Mouse (Mus musculus): ENCODE measurements at regions not wholly inside any gene's neighbourhood (a gene's known extent, or its start where the extent isn't known, plus 50 kb on each side); places are given as distances from the start of the nearest gene placed in this dataset.

- Histone ChIP-seq H3K27me3 (ENCODE audit: control insufficient read depth in 1 of 2, insufficient read depth in 2 of 2, low read length in 2 of 2) (no peaks in the 10 kb centered on the region), H3K27ac (ENCODE audit: control insufficient read depth, low read depth, low read length) (no peak overlapping the region), H3K9ac (ENCODE audit: control insufficient read depth, low read depth, low read length, poor library complexity, severe bottlenecking) (no peak overlapping the region), H3K4me1 (ENCODE audit: control insufficient read depth in 1 of 2, insufficient read depth in 2 of 2, low read length in 2 of 2) (no peaks in the 10 kb centered on the region), H3K4me3 (ENCODE audit: control insufficient read depth in 1 of 2, insufficient read depth in 1 of 2, low read depth in 2 of 2, low read length in 2 of 2) (no peak overlapping the region), H3K36me3 (ENCODE audit: control insufficient read depth in 1 of 2, insufficient read depth in 2 of 2, low read length in 2 of 2) (no peaks in the 10 kb centered on the region), H3K79me2 (ENCODE audit: control insufficient read depth, insufficient read depth, low read length, poor library complexity) (no peaks in the 10 kb centered on the region), H3K9me3 (replicated peaks; ENCODE audit: insufficient read depth, low read length) (no peaks in the 10 kb centered on the region)
- DNase-seq (ENCODE audit: low read depth, low spot score): no peak
- TF ChIP-seq NELFE (IDR thresholded peaks at IDR 0.05; ENCODE audit: low read depth, low read length) (no peak), ELF1 (IDR thresholded peaks at IDR 0.05; ENCODE audit: low read depth, low read length) (no peak), ZKSCAN1 (IDR thresholded peaks at IDR 0.05; ENCODE audit: low read depth, low read length) (no peak), ZNF384 (IDR thresholded peaks at IDR 0.05; ENCODE audit: low read depth, low read length) (no peak), MYB (IDR thresholded peaks at IDR 0.05; ENCODE audit: low read depth, low read length) (no peak), E2F4 (IDR thresholded peaks at IDR 0.05; ENCODE audit: borderline replicate concordance, low read depth, low read length) (no peak), MXI1 (IDR thresholded peaks at IDR 0.05; ENCODE audit: low read depth, low read length) (no peak), MAZ (IDR thresholded peaks at IDR 0.05; ENCODE audit: low read depth, low read length) (no peak), ZC3H11A (IDR thresholded peaks at IDR 0.05; ENCODE audit: low read depth, low read length) (no peak), TCF12 (IDR thresholded peaks at IDR 0.05; ENCODE audit: low read depth, low read length) (no peak), RAD21 (IDR thresholded peaks at IDR 0.05; ENCODE audit: low read depth, low read length) (no peak), MAFK (IDR thresholded peaks at IDR 0.05; ENCODE audit: borderline replicate concordance, low read depth, low read length) (no peak), UBTF (IDR thresholded peaks at IDR 0.05; ENCODE audit: borderline replicate concordance, insufficient read depth, low read depth, low read length) (no peak), MAX (IDR thresholded peaks at IDR 0.05; ENCODE audit: low read length) (no peak), GATA1 (IDR thresholded peaks at IDR 0.05; ENCODE audit: low read depth, low read length) (no peak), USF2 (IDR thresholded peaks at IDR 0.05; ENCODE audit: borderline replicate concordance in 1 of 2, insufficient read depth in 1 of 2, low read depth in 1 of 2, low read length in 2 of 2) (no peak), CHD1 (IDR thresholded peaks at IDR 0.05; ENCODE audit: low read depth, low read length) (no peak)
Measured at GRCm38 (mm10) chr15:62279526-62279925, 1356.7 kb upstream of the A1bg start.

DNA sequence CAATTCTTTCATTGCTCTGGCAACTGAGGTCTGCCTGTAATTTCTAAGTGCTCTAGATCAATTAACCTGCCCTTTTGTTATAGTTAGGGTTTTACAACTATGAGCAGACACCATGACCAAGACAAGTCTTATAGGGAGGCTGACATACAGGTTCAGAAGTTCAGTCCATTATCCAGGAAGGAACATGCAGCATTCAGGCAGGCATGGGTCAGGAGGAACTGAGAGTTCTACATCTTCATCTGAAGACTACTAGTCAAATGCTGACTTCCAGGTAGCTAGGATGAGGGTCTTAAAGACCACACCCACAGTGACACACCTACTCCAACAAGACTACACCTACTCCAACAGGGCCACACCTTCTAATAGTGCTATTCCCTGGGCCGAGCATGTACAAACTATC is 1352.0 kb upstream of the A1bg start:
- no peak for DNase-seq (ENCODE audit: low read depth, low spot score)
- Histone ChIP-seq H3K4me3 (ENCODE audit: control insufficient read depth in 1 of 2, insufficient read depth in 1 of 2, low read depth in 2 of 2, low read length in 2 of 2) (no peak overlapping the region), H3K36me3 (ENCODE audit: control insufficient read depth in 1 of 2, insufficient read depth in 2 of 2, low read length in 2 of 2) (no peaks in the 10 kb centered on the region), H3K79me2 (ENCODE audit: control insufficient read depth, insufficient read depth, low read length, poor library complexity) (no peaks in the 10 kb centered on the region), H3K27ac (ENCODE audit: control insufficient read depth, low read depth, low read length) (no peak overlapping the region), H3K9me3 (replicated peaks; ENCODE audit: insufficient read depth, low read length) (no peaks in the 10 kb centered on the region), H3K9ac (ENCODE audit: control insufficient read depth, low read depth, low read length, poor library complexity, severe bottlenecking) (no peak overlapping the region), H3K27me3 (ENCODE audit: control insufficient read depth in 1 of 2, insufficient read depth in 2 of 2, low read length in 2 of 2) (no peaks in the 10 kb centered on the region), H3K4me1 (ENCODE audit: control insufficient read depth in 1 of 2, insufficient read depth in 2 of 2, low read length in 2 of 2) (peaks cover 0 to 2% of the 10 kb centered on the region in 2 experiments; a peak in 1 of 4 replicates)
- no peak for TF ChIP-seq GATA1 (IDR thresholded peaks at IDR 0.05; ENCODE audit: low read depth, low read length)
- no peak for TF ChIP-seq MAFK (IDR thresholded peaks at IDR 0.05; ENCODE audit: borderline replicate concordance, low read depth, low read length)
- TF ChIP-seq CHD2 (IDR thresholded peaks at IDR 0.05; ENCODE audit: low read length): no peak
- TF ChIP-seq MAX (IDR thresholded peaks at IDR 0.05; ENCODE audit: low read length): no peak
- no peak for TF ChIP-seq TAL1 (IDR thresholded peaks at IDR 0.05; ENCODE audit: low read length)
- TF ChIP-seq RAD21 (IDR thresholded peaks at IDR 0.05; ENCODE audit: low read depth, low read length): no peak
- TF ChIP-seq ZMIZ1 (IDR thresholded peaks at IDR 0.05; ENCODE audit: low read depth, low read length): no peak
- TF ChIP-seq RCOR1 (IDR thresholded peaks at IDR 0.05; ENCODE audit: low read depth, low read length): no peak
- TF ChIP-seq ZC3H11A (IDR thresholded peaks at IDR 0.05; ENCODE audit: low read depth, low read length): no peak
- TF ChIP-seq TBP (IDR thresholded peaks at IDR 0.05; ENCODE audit: low read depth, low read length): no peak
- no peak for TF ChIP-seq MEF2A (IDR thresholded peaks at IDR 0.05; ENCODE audit: extremely low read depth, insufficient replicate concordance, low read depth, low read length, poor library complexity, severe bottlenecking)
- no peak for TF ChIP-seq NELFE (IDR thresholded peaks at IDR 0.05; ENCODE audit: low read depth, low read length)
- TF ChIP-seq POLR2AphosphoS5 (IDR thresholded peaks at IDR 0.05; ENCODE audit: borderline replicate concordance, low read depth, low read length): no peak
- no peak for TF ChIP-seq MAZ (IDR thresholded peaks at IDR 0.05; ENCODE audit: low read depth, low read length)
- TF ChIP-seq USF2 (IDR thresholded peaks at IDR 0.05; ENCODE audit: borderline replicate concordance in 1 of 2, insufficient read depth in 1 of 2, low read depth in 1 of 2, low read length in 2 of 2): no peak
- no peak for TF ChIP-seq KAT2A (conservative IDR thresholded peaks at IDR 0.05; ENCODE audit: low read depth, low read length)
- TF ChIP-seq UBTF (IDR thresholded peaks at IDR 0.05; ENCODE audit: borderline replicate concordance, insufficient read depth, low read depth, low read length): no peak
- no peak for TF ChIP-seq USF1 (IDR thresholded peaks at IDR 0.05; ENCODE audit: low read depth, low read length)
